Mouse (Mus musculus) kidney, adult 18-20 months (tissue): ENCODE data around the gene Col2a1.
A peak's percentile ranks its signal among the peaks of the same experiment; 100 is the strongest.

Experiments
- DNase-seq: peaks from one replicate; pipeline ENCODE4 v3.0.0; 2021

Col2a1 gene

GRCm38 (mm10) chr15:98002113-98002990 lies 2.1 kb downstream of the Col2a1 start:
- DNase-seq: no peak

GRCm38 (mm10) chr15:98001321-98002112 lies 3.0 kb downstream of the Col2a1 start:
- DNase-seq: peak; percentile 17

GRCm38 (mm10) chr15:97999991-98000390 lies 4.5 kb downstream of the Col2a1 start:
- no peak for DNase-seq

- no peak for DNase-seq
Observed at GRCm38 (mm10) chr15:97999546-97999945, 4.9 kb downstream of the Col2a1 start.

GRCm38 (mm10) chr15:97996716-97997256 lies 7.7 kb downstream of the Col2a1 start:
- DNase-seq: no peak

- peak; percentile 76 for DNase-seq
Observed at GRCm38 (mm10) chr15:97992712-97993286, 11.7 kb downstream of the Col2a1 start.

- DNase-seq: no peak
Observed at GRCm38 (mm10) chr15:97992027-97992711, 12.3 kb downstream of the Col2a1 start.

- DNase-seq: no peak
Observed at GRCm38 (mm10) chr15:97991285-97991895, 13.1 kb downstream of the Col2a1 start.

GRCm38 (mm10) chr15:97990721-97991120 lies 13.8 kb downstream of the Col2a1 start:
- DNase-seq: no peak

- DNase-seq: no peak
Observed at GRCm38 (mm10) chr15:97990124-97990523, 14.4 kb downstream of the Col2a1 start.

- no peak for DNase-seq
Observed at GRCm38 (mm10) chr15:97989544-97989943, 15.0 kb downstream of the Col2a1 start.

GRCm38 (mm10) chr15:97981560-97981959 lies 22.9 kb downstream of the Col2a1 start:
- DNase-seq: no peak

GRCm38 (mm10) chr15:97973248-97974005 lies 31.1 kb downstream of the Col2a1 start:
- DNase-seq: no peak

- no peak for DNase-seq
Observed at GRCm38 (mm10) chr15:97972580-97972979, 31.9 kb downstream of the Col2a1 start.

GRCm38 (mm10) chr15:97970299-97970698 lies 34.2 kb downstream of the Col2a1 start:
- DNase-seq: peak; percentile 31

GRCm38 (mm10) chr15:97965311-97966045 lies 39.0 kb downstream of the Col2a1 start:
- DNase-seq: no peak

- no peak for DNase-seq
Observed at GRCm38 (mm10) chr15:97964836-97965187, 39.7 kb downstream of the Col2a1 start.

GRCm38 (mm10) chr15:97963989-97964835 lies 40.3 kb downstream of the Col2a1 start, which contains the start of gene Tmem106c:
Tmem106c (plus strand) TSS chr15:97964200.
- DNase-seq: peak; percentile 88

GRCm38 (mm10) chr15:97963329-97963988 lies 41.0 kb downstream of the Col2a1 start:
- no peak for DNase-seq
